Mouse (Mus musculus): Measurements from ENCODE around the gene Klhl29.
"Not testable (repeated sequence)": the region's sequence is repeated elsewhere in the genome, so short reads cannot be mapped to it uniquely, and the experiment has no call there.

Klhl29 gene

GRCm38 (mm10) chr12:5353416-5353815 lies 22.1 kb downstream of the Klhl29 start:
- no peak for DNase-seq (ENCODE audit: low spot score)

- no peak for DNase-seq (ENCODE audit: low spot score)
Observed at GRCm38 (mm10) chr12:5352771-5353170, 22.7 kb downstream of the Klhl29 start.

DNA sequence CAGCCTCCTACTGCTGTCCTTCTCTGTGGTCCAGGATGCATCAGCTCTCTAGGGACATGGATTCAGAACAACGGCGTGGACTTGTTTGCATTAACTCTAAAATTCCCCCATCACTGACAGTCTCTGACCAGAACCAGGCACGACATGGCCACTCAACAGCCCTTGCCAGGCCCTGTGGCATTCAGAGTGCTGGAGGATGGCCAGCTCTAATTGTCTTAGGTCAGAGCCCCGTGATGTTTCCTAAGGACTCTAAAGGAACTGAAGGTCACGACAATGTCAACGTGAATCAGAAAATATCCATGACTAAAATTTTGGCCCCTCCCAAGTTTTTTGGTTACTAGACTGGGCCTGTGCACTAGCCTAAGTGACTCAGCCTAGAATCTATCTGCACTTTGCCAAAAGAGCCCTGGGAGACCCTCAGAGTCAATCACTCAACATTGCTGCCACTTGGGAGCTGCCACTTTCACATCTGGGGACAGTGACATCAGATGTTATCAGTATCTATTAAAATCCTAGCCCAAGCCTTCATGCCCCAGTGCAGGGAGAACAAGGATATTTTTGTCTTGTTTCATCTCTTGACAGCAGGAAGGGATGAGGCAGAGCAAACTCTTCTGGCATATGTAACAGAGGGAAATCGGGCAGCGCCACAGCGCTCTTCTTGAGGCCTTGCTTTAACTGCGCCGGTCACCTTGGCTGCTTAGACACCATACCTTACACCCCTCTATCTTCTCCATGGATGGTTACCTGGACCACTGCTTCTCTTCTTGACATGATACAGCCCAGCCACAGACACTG lies 24.8 kb downstream of the Klhl29 start:
- DNase-seq (ENCODE audit: low spot score), result no peak

DNA sequence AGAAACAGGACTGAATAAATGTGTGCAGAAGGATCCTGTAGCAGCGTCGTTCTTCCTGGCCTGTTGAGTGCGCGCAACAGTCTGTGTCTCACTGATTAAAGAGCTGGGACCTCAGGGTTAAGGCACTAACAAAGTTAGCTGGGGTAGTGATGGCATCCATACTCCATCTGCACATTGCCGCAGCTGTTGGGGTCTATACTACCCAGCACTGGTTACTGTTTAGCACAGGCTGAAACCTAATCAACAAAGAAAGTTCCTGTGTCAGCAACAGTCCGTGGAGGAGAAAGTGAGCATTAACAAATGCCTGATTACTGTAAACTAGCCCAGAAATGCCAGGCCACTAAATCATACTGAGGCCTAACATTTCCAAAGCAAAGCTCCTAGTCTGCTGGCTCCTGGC lies 30.4 kb downstream of the Klhl29 start:
- no peak for DNase-seq (ENCODE audit: low spot score)

DNA sequence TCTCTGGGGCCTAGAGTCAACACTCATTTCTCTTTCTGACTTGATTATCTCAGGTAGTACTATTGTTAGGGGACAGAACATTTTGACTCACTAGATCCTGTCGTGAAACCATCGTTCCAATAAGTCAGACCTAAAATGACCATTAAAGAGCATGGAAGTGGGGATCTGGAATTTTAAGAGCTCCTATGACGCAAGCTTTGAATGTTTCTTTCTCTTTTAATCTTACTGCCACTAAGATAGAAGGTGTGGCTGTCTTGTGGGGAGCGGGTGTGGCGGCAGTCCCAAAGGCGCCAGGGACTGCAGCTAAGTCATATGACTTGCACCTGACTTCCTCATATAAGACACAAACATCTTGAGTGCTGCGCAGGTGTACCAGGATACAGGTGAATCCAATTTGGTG lies 31.0 kb downstream of the Klhl29 start:
- DNase-seq (ENCODE audit: low spot score), result not testable (repeated sequence)

DNA sequence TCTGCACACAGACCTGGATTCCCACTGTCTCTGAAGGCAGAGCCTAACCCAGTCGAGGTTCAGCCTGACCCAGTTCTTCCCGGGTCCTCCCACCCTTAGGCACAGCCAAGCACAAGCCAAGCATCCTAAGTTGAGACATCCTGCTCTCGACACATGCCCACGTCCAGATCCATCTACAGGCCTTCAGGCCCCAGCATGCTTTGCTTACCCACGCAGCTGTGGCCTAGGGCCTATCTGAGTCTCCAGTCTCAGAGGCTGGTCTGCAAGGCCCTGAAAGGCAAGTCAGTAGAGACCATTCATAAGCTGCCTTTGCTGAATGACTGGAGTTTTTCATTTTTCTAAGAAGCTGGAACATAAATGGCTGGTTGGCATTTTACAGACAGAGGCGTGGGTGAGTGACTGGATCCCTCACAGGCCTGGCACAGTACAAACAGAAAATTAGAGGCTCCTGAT lies 35.3 kb downstream of the Klhl29 start:
- DNase-seq (ENCODE audit: low spot score), result no peak

DNA sequence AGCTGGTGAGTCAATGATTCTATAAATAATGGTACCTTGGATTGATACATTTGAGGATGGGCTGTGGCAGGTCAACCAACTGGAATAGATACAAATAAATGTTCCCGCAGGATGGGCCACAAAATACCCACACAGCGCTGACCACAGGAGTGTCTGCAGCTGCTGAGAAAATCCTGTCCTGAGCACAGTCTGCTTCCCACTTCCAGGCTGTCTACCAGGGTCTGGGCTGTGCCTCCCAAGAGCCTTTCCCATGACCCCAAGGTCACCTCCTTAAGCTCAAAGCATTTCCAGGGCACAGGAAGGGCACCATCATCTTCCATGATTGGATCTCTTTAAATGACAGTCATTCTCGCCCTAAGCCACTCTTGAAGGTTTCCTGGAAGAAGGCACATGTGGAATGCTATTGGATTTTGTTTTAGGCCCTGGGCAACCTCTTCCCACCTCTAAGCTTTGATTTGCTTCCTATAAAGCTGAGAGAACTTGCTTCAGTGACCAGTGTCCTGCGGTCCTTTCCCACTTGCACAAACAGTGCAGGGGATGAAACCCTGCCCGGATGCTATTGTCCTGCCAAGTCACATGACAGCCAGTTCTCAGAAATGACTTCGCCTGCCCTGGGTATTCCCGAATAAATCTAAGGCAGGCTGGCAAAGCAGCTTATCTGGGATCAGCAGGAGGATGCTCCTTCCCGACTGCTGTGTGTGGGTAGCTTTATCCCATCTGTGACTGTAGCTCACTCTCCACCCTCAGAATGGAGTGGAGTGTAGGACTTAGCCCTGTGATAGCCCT lies 38.4 kb downstream of the Klhl29 start:
- no peak for DNase-seq (ENCODE audit: low spot score)

DNA sequence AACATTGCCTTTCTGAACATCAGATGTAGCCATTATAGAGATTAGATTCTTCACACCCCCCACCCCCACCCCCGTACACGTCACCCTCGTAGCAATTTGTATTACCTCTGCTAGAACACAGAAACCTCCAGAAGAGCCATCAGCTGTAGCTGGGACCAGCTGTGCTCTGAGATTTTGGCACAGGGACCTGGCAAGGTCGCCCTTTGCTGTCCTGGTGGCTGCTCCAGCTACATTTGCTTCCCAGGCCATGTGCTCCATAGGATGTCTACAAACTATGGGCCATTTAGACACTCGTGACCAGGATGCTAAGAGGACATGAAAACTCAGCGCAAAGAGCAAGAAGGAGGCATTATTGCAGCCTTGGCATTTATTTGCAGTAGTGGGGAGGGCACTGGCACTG lies 39.2 kb downstream of the Klhl29 start:
- no peak for DNase-seq (ENCODE audit: low spot score)

GRCm38 (mm10) chr12:5334956-5335355 lies 40.5 kb downstream of the Klhl29 start:
- no peak for DNase-seq (ENCODE audit: low spot score)

DNA sequence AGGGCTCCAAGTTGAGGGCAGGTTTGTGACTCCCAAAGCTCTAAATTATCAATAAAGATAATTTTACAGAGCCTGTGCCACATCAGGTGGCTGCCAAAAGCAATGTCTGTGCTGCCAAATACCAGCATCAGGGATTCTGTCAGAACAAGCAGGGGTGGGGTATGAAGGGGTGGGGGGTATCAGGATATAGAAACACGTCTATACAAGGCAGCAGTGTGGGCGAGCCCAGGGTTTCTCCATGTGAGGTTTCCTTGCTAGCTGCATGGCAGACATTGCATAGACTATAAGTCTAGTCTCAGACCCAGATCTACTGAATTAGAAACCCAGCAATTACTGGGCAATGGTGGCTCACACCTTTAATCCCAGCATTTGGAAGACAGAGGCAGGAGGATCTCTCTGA lies 41.3 kb downstream of the Klhl29 start:
- DNase-seq (ENCODE audit: low spot score), result no peak

DNA sequence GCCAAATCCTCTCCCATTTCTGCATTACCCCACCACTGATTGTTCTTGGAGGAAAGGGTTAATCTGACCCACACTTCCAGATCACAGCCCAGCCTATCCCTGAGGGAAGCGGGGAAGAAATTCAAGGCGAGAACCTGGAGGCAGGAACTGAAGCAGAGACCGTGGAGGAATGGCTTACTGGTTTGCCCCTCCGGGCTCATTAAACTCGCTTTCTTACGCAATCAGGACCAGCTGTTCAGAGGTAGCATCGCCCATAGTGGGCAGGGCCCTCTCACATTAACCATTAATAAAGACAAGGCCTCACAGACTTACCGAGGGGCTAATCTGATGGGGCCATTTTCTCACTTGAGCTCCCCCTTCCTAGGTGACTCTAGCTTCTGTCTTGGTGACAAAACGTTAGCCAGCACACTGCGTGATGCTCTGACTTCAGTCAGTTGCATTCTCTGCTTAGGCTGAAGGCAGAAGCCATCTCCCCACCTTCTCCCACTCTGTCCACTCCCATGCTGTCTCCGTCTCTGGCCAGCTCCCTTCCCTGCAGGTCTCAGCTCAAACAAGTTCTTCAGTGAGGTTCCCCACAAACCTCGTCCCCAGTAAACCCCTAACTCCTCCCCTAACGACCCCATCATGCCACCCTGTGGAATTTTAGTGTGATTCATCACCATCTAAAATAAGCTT lies 43.5 kb downstream of the Klhl29 start:
- DNase-seq (ENCODE audit: low spot score), result no peak

DNA sequence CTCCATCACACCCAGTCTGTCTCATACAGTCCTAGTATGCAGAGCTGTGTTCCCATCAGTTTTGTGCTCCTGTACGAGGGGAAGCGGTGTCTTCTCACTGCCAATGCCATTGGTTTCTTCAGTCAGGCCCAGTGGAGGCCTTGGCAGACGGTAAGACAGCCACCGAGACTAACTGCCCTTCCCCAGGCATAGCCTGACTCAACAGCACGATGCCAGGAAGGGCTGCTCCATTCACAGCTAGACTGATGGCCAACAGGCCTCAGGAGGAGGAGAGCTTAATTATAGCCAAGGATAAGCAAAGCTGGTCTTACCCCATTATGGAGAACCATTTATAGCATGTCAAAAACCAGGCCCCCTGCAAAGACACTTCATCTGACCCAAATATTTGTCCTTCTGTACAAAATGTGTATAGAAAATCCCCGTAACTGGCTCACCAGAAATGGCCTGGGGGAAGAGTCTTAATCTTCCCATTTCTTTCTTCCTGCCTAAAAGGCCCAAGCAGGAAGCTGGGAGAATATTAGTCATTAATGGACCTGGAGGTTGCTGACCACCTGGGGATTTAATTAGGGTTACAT lies 44.9 kb downstream of the Klhl29 start:
- no peak for DNase-seq (ENCODE audit: low spot score)

DNA sequence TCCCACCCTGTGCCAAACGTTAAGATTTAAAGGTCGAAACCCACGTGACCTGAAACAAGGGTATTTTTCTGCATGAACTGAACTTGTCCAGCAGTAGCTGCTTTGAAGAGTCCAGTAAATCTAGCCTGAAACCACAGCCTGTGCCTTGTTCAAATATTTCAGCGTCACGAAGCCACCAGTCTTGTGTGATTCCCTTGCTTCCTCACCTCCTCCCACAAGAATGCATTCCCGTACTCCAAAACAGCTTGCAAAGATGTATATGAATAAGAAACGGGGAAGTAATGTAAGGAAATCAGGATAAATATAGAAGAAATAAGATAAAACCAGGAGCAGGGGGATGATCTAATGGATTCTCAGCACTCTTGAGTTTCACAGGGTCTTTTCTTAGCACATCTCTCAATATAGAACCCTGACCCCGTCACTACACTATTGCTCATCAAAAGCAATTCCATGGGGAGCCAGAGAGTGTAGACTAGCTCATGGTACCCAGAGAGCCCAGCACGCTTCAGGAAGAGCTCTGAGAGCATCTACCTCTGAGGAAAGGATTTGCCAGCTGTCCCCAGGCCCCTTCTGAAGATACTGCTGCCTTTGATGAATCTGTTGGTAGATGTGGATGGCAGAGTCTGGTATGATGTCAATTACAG lies 52.9 kb downstream of the Klhl29 start:
- no peak for DNase-seq (ENCODE audit: low spot score)

GRCm38 (mm10) chr12:5321017-5321416 lies 54.5 kb downstream of the Klhl29 start:
- DNase-seq (ENCODE audit: low spot score), result no peak

DNA sequence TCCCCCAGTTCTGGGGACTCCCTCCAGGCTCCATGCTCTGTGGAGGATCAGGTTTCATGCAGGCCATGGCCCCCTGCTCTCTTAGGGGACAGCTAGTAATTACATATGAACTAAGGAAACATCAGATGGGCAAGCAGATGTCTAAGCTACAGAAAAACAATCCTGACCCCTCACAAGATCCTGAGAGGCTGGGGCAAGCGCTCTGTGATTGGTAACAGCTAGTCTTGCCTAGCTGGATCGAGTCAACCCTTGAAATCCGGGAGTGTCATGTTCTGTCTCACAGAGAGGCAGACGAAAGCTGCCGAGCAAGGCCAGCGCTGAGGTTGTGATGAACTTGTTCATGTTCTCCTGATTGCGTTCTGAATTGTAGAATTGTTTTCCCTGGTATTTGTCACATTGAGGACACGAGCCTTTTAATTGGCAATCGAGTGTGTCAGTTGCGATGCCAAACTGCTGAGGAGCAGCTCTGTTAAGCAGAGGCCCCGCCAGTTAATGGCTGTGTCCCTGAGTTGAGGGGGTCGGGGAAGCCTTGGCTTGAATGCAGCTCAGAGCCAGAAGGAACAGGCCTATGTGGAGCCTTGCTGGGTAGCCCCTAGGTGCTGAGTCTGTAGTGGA lies 56.0 kb downstream of the Klhl29 start:
- DNase-seq (ENCODE audit: low spot score), result no peak

DNA sequence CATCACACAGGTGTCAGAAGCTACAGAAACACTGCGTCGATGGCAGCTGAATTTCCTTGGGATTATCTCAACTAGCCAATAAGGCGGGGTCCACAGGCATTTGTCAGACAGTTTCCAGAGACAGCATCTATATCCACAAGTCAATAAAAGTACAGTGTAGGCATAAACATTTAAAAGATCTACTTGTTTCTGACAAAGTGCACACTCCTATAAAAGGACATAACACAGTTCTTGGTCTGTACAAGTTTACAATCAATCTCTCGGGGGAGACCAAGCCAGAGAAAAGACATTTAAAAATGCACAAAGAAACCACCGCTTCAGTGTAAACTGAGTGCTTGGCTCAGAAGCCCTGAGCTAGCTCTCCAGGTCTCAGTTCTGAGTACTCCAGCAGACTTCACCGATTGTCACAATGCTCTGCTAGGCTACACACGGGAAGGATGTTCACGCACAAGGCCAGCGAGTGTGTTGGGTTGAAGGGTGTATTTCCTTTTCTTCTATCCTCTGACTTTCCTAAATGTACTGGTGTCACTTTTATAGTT lies 59.4 kb downstream of the Klhl29 start:
- DNase-seq (ENCODE audit: low spot score), result no peak

GRCm38 (mm10) chr12:5307923-5308322 lies 67.6 kb downstream of the Klhl29 start:
- DNase-seq (ENCODE audit: low spot score), result no peak

DNA sequence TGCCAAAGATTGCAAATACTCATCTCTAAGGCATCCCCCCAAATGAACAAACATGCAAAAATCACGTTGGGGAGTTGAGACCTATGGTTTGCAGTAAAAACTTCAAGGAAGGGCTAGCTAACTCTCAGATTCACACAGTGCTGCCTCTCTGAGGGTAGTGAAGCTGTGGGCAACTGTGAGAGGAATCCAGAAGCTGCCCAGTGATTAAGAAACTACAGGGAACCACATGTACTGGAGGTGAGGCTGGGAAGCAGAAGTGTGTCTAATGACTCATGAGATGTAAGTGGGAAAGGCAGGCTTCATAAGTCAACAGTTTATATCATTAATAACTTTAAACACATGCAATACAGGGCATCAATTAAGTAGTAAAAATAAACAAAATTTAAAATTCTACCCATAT lies 70.0 kb downstream of the Klhl29 start:
- no peak for DNase-seq (ENCODE audit: low spot score)

DNA sequence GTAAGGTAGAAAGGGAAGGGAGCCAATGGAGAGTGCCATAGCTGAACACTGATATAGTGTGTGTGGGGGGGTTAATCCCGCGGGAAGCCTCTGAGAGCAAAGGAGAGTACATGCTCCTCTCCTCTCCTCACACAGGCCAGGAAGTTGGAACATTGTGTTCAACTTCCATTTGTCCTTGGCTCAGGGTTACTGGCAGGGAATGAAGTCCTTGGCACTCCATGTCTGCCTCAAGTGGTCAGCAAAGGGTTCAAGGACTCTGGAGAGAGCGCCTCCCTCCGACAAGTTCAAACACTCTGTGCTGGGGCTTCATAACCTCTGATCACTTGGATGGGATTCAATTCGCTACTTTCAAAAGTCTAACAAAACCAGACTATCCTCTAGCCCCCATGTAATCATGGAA lies 71.6 kb downstream of the Klhl29 start:
- no peak for DNase-seq (ENCODE audit: low spot score)

- DNase-seq (ENCODE audit: low spot score), result no peak
Observed at GRCm38 (mm10) chr12:5303100-5303499, 72.4 kb downstream of the Klhl29 start.

DNA sequence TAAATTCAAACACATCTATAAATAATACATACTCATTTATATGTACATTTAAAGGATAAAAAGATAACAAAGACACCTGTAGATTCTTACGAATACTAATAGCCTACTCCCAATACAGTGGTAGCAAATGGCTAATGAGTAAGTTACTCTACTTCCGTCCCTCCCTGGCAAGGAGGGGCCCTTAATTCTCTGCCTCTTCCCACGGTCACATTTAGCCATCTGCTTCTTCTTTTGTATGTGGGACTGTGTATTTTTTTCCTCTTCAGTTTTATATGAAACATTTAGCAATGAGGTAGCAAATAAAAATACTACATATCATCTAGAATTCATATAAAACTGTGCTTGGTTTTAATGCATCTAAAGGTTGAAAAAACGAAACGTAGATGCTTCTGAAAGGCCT lies 73.6 kb downstream of the Klhl29 start:
- no peak for DNase-seq (ENCODE audit: low spot score)

Data from ovary, postnatal 14 days (tissue).